Mouse (Mus musculus) embryonic facial prominence, embryonic 15.5 days (tissue): ENCODE data around the gene Cyp2w1. TPM values are rescaled to one million over a fixed set of nuclear protein-coding genes. Genes with fewer than 3 reads are reported as not detected.

ENCODE experiments used
- ATAC-seq: fragments of 200-750 bp; cut with Nextera tagmentation; 2 replicates; pipeline ENCODE4 v1.8.0; 2017; ENCODE audit warnings: low read depth, moderate TSS enrichment; ENCODE audit not compliant: insufficient number of reproducible peaks, low FRiP score, low TSS enrichment
- H3K27ac ChIP-seq: fragments of 300-500 bp; sonication (generic); replicated peaks from 2 replicates; pipeline ENCODE4 v1.5.1; 2015; ENCODE audit warnings: mild to moderate bottlenecking, inconsistent platforms
- H3K27me3 ChIP-seq: fragments of 300-500 bp; sonication (generic); 2 replicates; pipeline ENCODE4 v1.6.1; 2015; ENCODE audit warnings: inconsistent platforms
- H3K36me3 ChIP-seq: fragments of 300-500 bp; sonication (generic); 2 replicates; pipeline ENCODE4 v1.6.1; 2015; ENCODE audit warnings: mild to moderate bottlenecking, inconsistent platforms
- H3K4me1 ChIP-seq: fragments of 300-500 bp; sonication (generic); 2 replicates; pipeline ENCODE4 v1.6.1; 2015; ENCODE audit warnings: inconsistent platforms
- H3K4me2 ChIP-seq: fragments of 300-500 bp; sonication (generic); replicated peaks from 2 replicates; pipeline ENCODE4 v1.6.1; 2015; ENCODE audit warnings: mild to moderate bottlenecking, inconsistent platforms
- H3K4me3 ChIP-seq: fragments of 300-500 bp; sonication (generic); replicated peaks from 2 replicates; pipeline ENCODE4 v1.5.1; 2015; ENCODE audit warnings: mild to moderate bottlenecking, inconsistent platforms
- H3K9ac ChIP-seq: fragments of 300-500 bp; sonication (generic); 2 replicates; pipeline ENCODE4 v1.6.1; 2015; ENCODE audit warnings: inconsistent platforms
- H3K9me3 ChIP-seq: fragments of 300-500 bp; sonication (generic); replicated peaks from 2 replicates; pipeline ENCODE4 v1.6.1; 2016; ENCODE audit warnings: inconsistent platforms
- WGBS: fragments of 180-500 bp; shearing (Covaris S2); methylation state at CpG from one replicate; pipeline ENCODE4 v1.1.7; 2015; 5-methylcytosine and 5-hydroxymethylcytosine counted together
- polyA plus RNA-seq: library from polyadenylated mRNA; unstranded; fragments of >200 nt; fragmentation: Nextera tagmentation; extraction: Ambion mirVana; gene quantifications from 2 replicates; pipeline ENCODE4 v1.2.1, GENCODE M21; 2015

Cyp2w1 gene
- polyA plus RNA-seq: 24.0 and 32.3 TPM in 2 replicates

GRCm38 (mm10) chr5:139352317-139352716 is at the start of gene Cyp2w1:
Gene Cyp2w1, plus strand, starts transcription at chr5:139352617.
- H3K4me1 ChIP-seq: peaks cover 52% of the 10 kb centered on the region
- H3K36me3 ChIP-seq: no peaks in the 10 kb centered on the region
- 41% methylated on average over 6 of the region's 6 CpGs for WGBS
- no peak within 1 kb of the TSS for H3K9ac ChIP-seq
- H3K4me3 ChIP-seq: peak within 1 kb of the TSS; percentile 33
- no peaks in the 10 kb centered on the region for H3K9me3 ChIP-seq
- H3K27me3 ChIP-seq: no peaks in the 10 kb centered on the region
- ATAC-seq: no peak
- H3K4me2 ChIP-seq: peak within 1 kb of the TSS; percentile 37
- H3K27ac ChIP-seq: peak within 1 kb of the TSS; percentile 88

- no peak for ATAC-seq
- no peaks in the 10 kb centered on the region for H3K36me3 ChIP-seq
- WGBS: 86% methylated on average over 9 of the region's 9 CpGs
These were observed 48.8 kb upstream of the Cyp2w1 start for GRCm38 (mm10) chr5:139303646-139304061.

GRCm38 (mm10) chr5:139309946-139310345 is 42.5 kb upstream of the Cyp2w1 start:
- no peak overlapping the region for H3K27ac ChIP-seq
- H3K9me3 ChIP-seq: no peaks in the 10 kb centered on the region
- 61% methylated on average over 3 of the region's 3 CpGs for WGBS
- H3K4me2 ChIP-seq: no peak overlapping the region
- no peak overlapping the region for H3K4me3 ChIP-seq
- H3K36me3 ChIP-seq: no peaks in the 10 kb centered on the region
- H3K9ac ChIP-seq: no peak overlapping the region
- H3K27me3 ChIP-seq: no peaks in the 10 kb centered on the region
- H3K4me1 ChIP-seq: no peaks in the 10 kb centered on the region
- no peak for ATAC-seq

More at GRCm38 (mm10) chr5:139303646-139304061, 48.8 kb upstream of the Cyp2w1 start:
- Histone ChIP-seq H3K4me2 (no peak overlapping the region), H3K9me3 (no peaks in the 10 kb centered on the region), H3K27ac (no peak overlapping the region), H3K4me3 (no peak overlapping the region), H3K9ac (no peak overlapping the region), H3K27me3 (no peaks in the 10 kb centered on the region), H3K4me1 (0 out of 2 replicates have a peak, but pooled peaks cover 8% of the 10 kb centered on the region)

GRCm38 (mm10) chr5:139310477-139310876 is 41.9 kb upstream of the Cyp2w1 start:
- H3K9me3 ChIP-seq: no peaks in the 10 kb centered on the region
- H3K4me2 ChIP-seq: no peak overlapping the region
- H3K36me3 ChIP-seq: no peaks in the 10 kb centered on the region
- H3K27me3 ChIP-seq: no peaks in the 10 kb centered on the region
- no peak overlapping the region for H3K4me3 ChIP-seq
- no peak for ATAC-seq
- WGBS: 83% methylated on average over 4 of the region's 4 CpGs
- no peak overlapping the region for H3K9ac ChIP-seq
- H3K27ac ChIP-seq: no peak overlapping the region
- no peaks in the 10 kb centered on the region for H3K4me1 ChIP-seq

- Histone ChIP-seq H3K4me1 (no peaks in the 10 kb centered on the region), H3K9ac (no peak overlapping the region), H3K36me3 (no peaks in the 10 kb centered on the region), H3K4me2 (no peak overlapping the region), H3K4me3 (no peak overlapping the region), H3K9me3 (no peaks in the 10 kb centered on the region), H3K27me3 (no peaks in the 10 kb centered on the region), H3K27ac (no peak overlapping the region)
- 83% methylated on average over 9 of the region's 9 CpGs for WGBS
- no peak for ATAC-seq
These were observed 40.6 kb upstream of the Cyp2w1 start for GRCm38 (mm10) chr5:139311822-139312221.

- no peaks in the 10 kb centered on the region for H3K36me3 ChIP-seq
- 72% methylated on average over 9 of the region's 9 CpGs for WGBS
- no peaks in the 10 kb centered on the region for H3K4me1 ChIP-seq
- no peak overlapping the region for H3K4me3 ChIP-seq
- H3K27me3 ChIP-seq: no peaks in the 10 kb centered on the region
- no peak overlapping the region for H3K9ac ChIP-seq
- no peak overlapping the region for H3K4me2 ChIP-seq
- H3K27ac ChIP-seq: no peak overlapping the region
- no peaks in the 10 kb centered on the region for H3K9me3 ChIP-seq
- no peak for ATAC-seq
These were observed 38.9 kb upstream of the Cyp2w1 start for GRCm38 (mm10) chr5:139313536-139313935.

- H3K36me3 ChIP-seq: no peaks in the 10 kb centered on the region
- H3K4me3 ChIP-seq: no peak overlapping the region
- 85% methylated on average over 12 of the region's 12 CpGs for WGBS
- no peaks in the 10 kb centered on the region for H3K27me3 ChIP-seq
- H3K9ac ChIP-seq: no peak overlapping the region
- H3K9me3 ChIP-seq: no peaks in the 10 kb centered on the region
- H3K4me2 ChIP-seq: no peak overlapping the region
- no peak for ATAC-seq
- no peaks in the 10 kb centered on the region for H3K4me1 ChIP-seq
- H3K27ac ChIP-seq: no peak overlapping the region
These were observed 37.3 kb upstream of the Cyp2w1 start for GRCm38 (mm10) chr5:139314941-139315642.

GRCm38 (mm10) chr5:139316982-139317675 is 35.3 kb upstream of the Cyp2w1 start:
- Histone ChIP-seq H3K4me2 (no peak overlapping the region), H3K27me3 (no peaks in the 10 kb centered on the region), H3K27ac (no peak overlapping the region), H3K9ac (no peak overlapping the region), H3K36me3 (no peaks in the 10 kb centered on the region), H3K4me1 (no peaks in the 10 kb centered on the region), H3K4me3 (no peak overlapping the region), H3K9me3 (no peaks in the 10 kb centered on the region)
- WGBS: 63% methylated on average over 6 of the region's 6 CpGs
- no peak for ATAC-seq

- Histone ChIP-seq H3K4me2 (no peak overlapping the region), H3K27ac (no peak overlapping the region), H3K4me3 (no peak overlapping the region), H3K9me3 (no peaks in the 10 kb centered on the region), H3K9ac (no peak overlapping the region), H3K36me3 (no peaks in the 10 kb centered on the region), H3K27me3 (peaks cover 5% of the 10 kb centered on the region; the same call in 1 of the 2 replicates), H3K4me1 (no peaks in the 10 kb centered on the region)
- no peak for ATAC-seq
- 65% methylated on average over 21 of the region's 21 CpGs for WGBS
These were observed 34.5 kb upstream of the Cyp2w1 start for GRCm38 (mm10) chr5:139317751-139318504.

GRCm38 (mm10) chr5:139320424-139320823 is 32.0 kb upstream of the Cyp2w1 start:
- H3K36me3 ChIP-seq: no peaks in the 10 kb centered on the region
- WGBS: 82% methylated on average over 7 of the region's 7 CpGs
- peaks cover 30% of the 10 kb centered on the region for H3K27me3 ChIP-seq
- H3K9me3 ChIP-seq: no peaks in the 10 kb centered on the region
- no peak overlapping the region for H3K9ac ChIP-seq
- H3K4me2 ChIP-seq: no peak overlapping the region
- no peak overlapping the region for H3K4me3 ChIP-seq
- peaks cover 17% of the 10 kb centered on the region; the same call in 1 of the 2 replicates for H3K4me1 ChIP-seq
- no peak overlapping the region for H3K27ac ChIP-seq
- no peak for ATAC-seq

GRCm38 (mm10) chr5:139321331-139321730 is 31.1 kb upstream of the Cyp2w1 start:
- H3K27ac ChIP-seq: no peak overlapping the region
- no peaks in the 10 kb centered on the region for H3K36me3 ChIP-seq
- peaks cover 39% of the 10 kb centered on the region for H3K27me3 ChIP-seq
- ATAC-seq: no peak
- H3K4me2 ChIP-seq: no peak overlapping the region
- peaks cover 21% of the 10 kb centered on the region; the same call in 1 of the 2 replicates for H3K4me1 ChIP-seq
- H3K4me3 ChIP-seq: no peak overlapping the region
- no peak overlapping the region for H3K9ac ChIP-seq
- no peaks in the 10 kb centered on the region for H3K9me3 ChIP-seq
- WGBS: 73% methylated on average over 6 of the region's 6 CpGs
